Mouse (Mus musculus) myocyte (in vitro differentiated cells): ENCODE measurements around the gene Olfr430. TPM values are rescaled to one million over a fixed set of nuclear protein-coding genes. Genes with fewer than 3 reads are reported as not detected.

Experiments
- H3K27me3 ChIP-seq: one replicate; pipeline ENCODE4 v1.6.1; 2011; ENCODE audit not compliant: control insufficient read depth, insufficient read depth, insufficient read length
- H3K36me3 ChIP-seq: one replicate; pipeline ENCODE4 v1.6.1; 2011; ENCODE audit not compliant: control insufficient read depth, insufficient read depth
- H3K4me2 ChIP-seq: one replicate; pipeline ENCODE4 v1.6.1; 2011; ENCODE audit warnings: low read depth, control low read depth
- H3K4me3 ChIP-seq: one replicate; pipeline ENCODE4 v1.5.1; 2011; ENCODE audit warnings: mild to moderate bottlenecking, control low read depth, moderate library complexity
- H3K79me2 ChIP-seq: one replicate; pipeline ENCODE4 v1.6.1; 2011; ENCODE audit not compliant: control insufficient read depth, insufficient read depth
- H3ac ChIP-seq: one replicate; pipeline ENCODE4 v1.6.1; 2011; ENCODE audit not compliant: control insufficient read depth, insufficient read length
- CEBPB ChIP-seq: IDR thresholded peaks from 2 replicates; pipeline ENCODE4 v1.6.1; 2011; ENCODE audit warnings: mild to moderate bottlenecking, moderate library complexity; ENCODE audit not compliant: poor library complexity, insufficient read depth, severe bottlenecking
- E2F4 ChIP-seq: IDR thresholded peaks from one replicate; pipeline ENCODE4 v1.6.1; 2011; ENCODE audit warnings: mild to moderate bottlenecking, control low read depth, moderate library complexity; ENCODE audit not compliant: insufficient read depth
- MAX ChIP-seq: IDR thresholded peaks from one replicate; pipeline ENCODE4 v1.6.1; 2011; ENCODE audit warnings: low read depth, mild to moderate bottlenecking, control low read depth
- MYOD1 ChIP-seq, 3 experiments: IDR thresholded peaks; one replicate each; pipeline ENCODE4 v1.6.1; 2011; ENCODE audit warnings: control low read depth in 2 of 3, low read depth in 2 of 3, mild to moderate bottlenecking in 2 of 3, moderate library complexity in 1 of 3; ENCODE audit not compliant: insufficient read length in 2 of 3, control insufficient read depth in 1 of 3
- MYOG ChIP-seq, 3 experiments: IDR thresholded peaks; one replicate each; pipeline ENCODE4 v1.6.1; 2011; ENCODE audit warnings: control low read depth in 2 of 3, low read depth in 2 of 3, mild to moderate bottlenecking in 2 of 3; ENCODE audit not compliant: insufficient read length in 2 of 3, control insufficient read depth in 1 of 3, insufficient read depth in 1 of 3
- POLR2A ChIP-seq: IDR thresholded peaks from one replicate; pipeline ENCODE4 v1.6.1; 2011; ENCODE audit warnings: low read depth, mild to moderate bottlenecking, control low read depth, moderate library complexity; ENCODE audit not compliant: insufficient read length
- POLR2AphosphoS2 ChIP-seq: IDR thresholded peaks from one replicate; pipeline ENCODE4 v1.6.1; 2011; ENCODE audit warnings: low read depth, control low read depth; ENCODE audit not compliant: insufficient read length
- REST ChIP-seq: IDR thresholded peaks from one replicate; pipeline ENCODE4 v1.6.1; 2011; ENCODE audit warnings: mild to moderate bottlenecking, control low read depth, moderate library complexity; ENCODE audit not compliant: insufficient read depth, insufficient read length
- SRF ChIP-seq: IDR thresholded peaks from one replicate; pipeline ENCODE4 v1.6.1; 2011; ENCODE audit warnings: low read depth; ENCODE audit not compliant: control insufficient read depth, insufficient read length
- TCF12 ChIP-seq: IDR thresholded peaks from one replicate; pipeline ENCODE4 v1.6.1; 2011; ENCODE audit warnings: mild to moderate bottlenecking, control low read depth; ENCODE audit not compliant: poor library complexity, insufficient read depth, severe bottlenecking
- TCF3 ChIP-seq: IDR thresholded peaks from one replicate; pipeline ENCODE4 v1.6.1; 2011; ENCODE audit warnings: low read depth, control low read depth; ENCODE audit not compliant: insufficient read length
- USF1 ChIP-seq: IDR thresholded peaks from one replicate; pipeline ENCODE4 v1.6.1; 2011; ENCODE audit warnings: low read depth, mild to moderate bottlenecking, control low read depth, moderate library complexity
- polyA plus RNA-seq: library from polyadenylated mRNA; unstranded; fragments of >200 nt; fragmentation: generic; extraction: Trizol; gene quantifications from one replicate; pipeline ENCODE4 v1.2.1, GENCODE M21; 2012; ENCODE audit warnings: missing spikeins

Gene Olfr430
- polyA plus RNA-seq, 1 experiment: not detected

DNA sequence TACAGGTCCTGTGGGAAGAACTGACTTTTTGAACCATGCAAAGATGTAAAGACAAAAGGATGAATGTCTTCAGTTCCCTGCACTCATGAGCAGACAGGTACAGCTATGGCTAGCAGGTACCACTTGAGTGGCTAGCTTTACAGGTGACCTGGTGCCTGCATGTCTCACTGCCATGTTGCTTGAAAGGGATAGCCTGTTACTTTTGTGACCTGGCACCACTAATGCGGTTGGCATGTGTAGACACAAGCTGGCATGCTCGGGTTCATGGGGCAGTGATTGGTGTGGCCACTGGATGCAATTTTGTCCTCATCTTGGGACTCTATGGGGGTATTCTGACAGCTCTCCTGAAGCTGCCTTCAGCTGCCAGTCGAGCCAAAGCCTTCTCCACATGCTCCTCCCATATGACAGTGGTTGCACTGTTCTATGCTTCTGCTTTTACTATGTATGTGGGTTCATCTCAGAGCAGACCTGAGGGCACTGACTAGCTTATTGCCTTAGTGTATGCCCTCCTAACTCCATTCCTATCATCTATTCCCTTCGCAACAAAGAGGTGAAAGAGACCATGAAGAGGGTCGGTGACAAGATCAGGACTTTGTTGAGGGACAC lies 14.4 kb upstream of the Olfr430 start:
- Histone ChIP-seq H3K79me2 (no peaks in the 10 kb centered on the region), H3K4me3 (no peak overlapping the region), H3K4me2 (no peak overlapping the region), H3K36me3 (no peaks in the 10 kb centered on the region), H3K27me3 (no peaks in the 10 kb centered on the region), H3ac (no peak overlapping the region)
- TF ChIP-seq MYOG (IDR thresholded peaks at IDR 0.05; ENCODE audit: control insufficient read depth in 1 of 3, insufficient read depth in 1 of 3, insufficient read length in 2 of 3, low read depth in 2 of 3) (no peak), POLR2A (no peak), MAX (no peak), TCF12 (no peak), REST (no peak), USF1 (no peak), TCF3 (no peak), E2F4 (no peak), CEBPB (no peak), SRF (no peak), MYOD1 (IDR thresholded peaks at IDR 0.05; ENCODE audit: control insufficient read depth in 1 of 3, insufficient read length in 2 of 3, low read depth in 2 of 3) (no peak), POLR2AphosphoS2 (no peak)

- Histone ChIP-seq H3K4me2 (no peak overlapping the region), H3K4me3 (no peak overlapping the region), H3ac (no peak overlapping the region), H3K36me3 (no peaks in the 10 kb centered on the region), H3K27me3 (no peaks in the 10 kb centered on the region), H3K79me2 (no peaks in the 10 kb centered on the region)
- TF ChIP-seq MYOD1 (IDR thresholded peaks at IDR 0.05; ENCODE audit: control insufficient read depth in 1 of 3, insufficient read length in 2 of 3, low read depth in 2 of 3): no peak
- TF ChIP-seq POLR2A: no peak
- no peak for TF ChIP-seq SRF
- no peak for TF ChIP-seq USF1
- TF ChIP-seq MAX: no peak
- TF ChIP-seq CEBPB: no peak
- no peak for TF ChIP-seq POLR2AphosphoS2
- TF ChIP-seq E2F4: no peak
- no peak for TF ChIP-seq TCF12
- TF ChIP-seq REST: no peak
- TF ChIP-seq TCF3: no peak
- no peak for TF ChIP-seq MYOG (IDR thresholded peaks at IDR 0.05; ENCODE audit: control insufficient read depth in 1 of 3, insufficient read depth in 1 of 3, insufficient read length in 2 of 3, low read depth in 2 of 3)
These were observed 13.4 kb upstream of the Olfr430 start for GRCm38 (mm10) chr1:174052981-174053380.

GRCm38 (mm10) chr1:174055248-174055647 lies 11.2 kb upstream of the Olfr430 start:
- TF ChIP-seq USF1: no peak
- Histone ChIP-seq H3K4me3 (no peak overlapping the region), H3K4me2 (no peak overlapping the region), H3ac (no peak overlapping the region), H3K79me2 (no peaks in the 10 kb centered on the region), H3K36me3 (no peaks in the 10 kb centered on the region), H3K27me3 (no peaks in the 10 kb centered on the region)

- TF ChIP-seq MYOD1 (IDR thresholded peaks at IDR 0.05; ENCODE audit: control insufficient read depth in 1 of 3, insufficient read length in 2 of 3, low read depth in 2 of 3): no peak
- no peak for TF ChIP-seq USF1
- TF ChIP-seq REST: no peak
- no peak within 1 kb of the TSS for H3ac ChIP-seq
- H3K36me3 ChIP-seq: no peaks in the 10 kb centered on the region
- no peaks in the 10 kb centered on the region for H3K79me2 ChIP-seq
- H3K4me3 ChIP-seq: no peak within 1 kb of the TSS
- H3K27me3 ChIP-seq: no peaks in the 10 kb centered on the region
- no peak within 1 kb of the TSS for H3K4me2 ChIP-seq
These were observed 17.6 kb downstream of the Olfr430 start, which contains the start of gene Olfr429 for GRCm38 (mm10) chr1:174084031-174084430. TSS of gene Olfr429 (plus strand) at chr1:174084331.

GRCm38 (mm10) chr1:174096591-174096990 lies 30.2 kb downstream of the Olfr430 start, which contains the start of gene Olfr427:
TSS of gene Olfr427 (plus strand) at chr1:174096891.
- Histone ChIP-seq H3K4me2 (no peak within 1 kb of the TSS), H3K27me3 (no peaks in the 10 kb centered on the region), H3K4me3 (no peak within 1 kb of the TSS), H3ac (no peak within 1 kb of the TSS), H3K36me3 (no peaks in the 10 kb centered on the region), H3K79me2 (no peaks in the 10 kb centered on the region)
- TF ChIP-seq MYOD1 (IDR thresholded peaks at IDR 0.05; ENCODE audit: control insufficient read depth in 1 of 3, insufficient read length in 2 of 3, low read depth in 2 of 3): no peak
- no peak for TF ChIP-seq MAX
- no peak for TF ChIP-seq POLR2AphosphoS2

DNA sequence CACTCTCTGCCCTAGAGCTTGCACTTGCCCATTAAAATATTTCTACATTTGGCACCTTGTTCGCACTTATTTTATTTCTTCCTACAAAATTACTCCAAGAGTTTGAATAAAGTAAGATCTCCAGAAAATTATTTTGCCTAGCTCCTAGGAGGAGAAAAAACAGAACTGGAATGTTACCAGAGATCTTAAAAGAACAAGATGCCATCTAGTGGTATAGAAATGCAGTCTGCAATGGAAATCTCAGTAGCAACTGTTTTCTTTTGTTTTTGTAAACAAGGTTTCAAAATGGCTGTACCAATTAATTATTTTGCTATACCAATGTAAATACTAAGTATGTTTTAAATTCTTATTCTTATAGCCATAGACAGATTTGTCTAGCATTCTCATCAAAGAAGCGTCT lies 37.3 kb downstream of the Olfr430 start:
- Histone ChIP-seq H3K4me3 (no peak overlapping the region), H3K4me2 (no peak overlapping the region), H3K36me3 (no peaks in the 10 kb centered on the region), H3K79me2 (no peaks in the 10 kb centered on the region), H3ac (no peak overlapping the region), H3K27me3 (no peaks in the 10 kb centered on the region)
- TF ChIP-seq E2F4 (no peak), SRF (no peak), POLR2A (no peak), MYOD1 (IDR thresholded peaks at IDR 0.05; ENCODE audit: control insufficient read depth in 1 of 3, insufficient read length in 2 of 3, low read depth in 2 of 3) (no peak), USF1 (no peak)
